Mouse (Mus musculus) heart, adult 2 months (tissue): ENCODE data around the gene Slc12a6.

ENCODE experiments used
- CTCF ChIP-seq: fragments of 200-600 bp; IDR thresholded peaks from 2 replicates; pipeline ENCODE4 v1.8.1; 2022; ENCODE audit warnings: antibody characterized with exemption, mild to moderate bottlenecking, moderate library complexity
- POLR2A ChIP-seq: fragments of 200-500 bp; IDR thresholded peaks from 2 replicates; pipeline ENCODE4 v1.6.1; 2011; ENCODE audit warnings: mild to moderate bottlenecking, low read depth, low read length, control low read depth; ENCODE audit not compliant: insufficient read depth

DNA sequence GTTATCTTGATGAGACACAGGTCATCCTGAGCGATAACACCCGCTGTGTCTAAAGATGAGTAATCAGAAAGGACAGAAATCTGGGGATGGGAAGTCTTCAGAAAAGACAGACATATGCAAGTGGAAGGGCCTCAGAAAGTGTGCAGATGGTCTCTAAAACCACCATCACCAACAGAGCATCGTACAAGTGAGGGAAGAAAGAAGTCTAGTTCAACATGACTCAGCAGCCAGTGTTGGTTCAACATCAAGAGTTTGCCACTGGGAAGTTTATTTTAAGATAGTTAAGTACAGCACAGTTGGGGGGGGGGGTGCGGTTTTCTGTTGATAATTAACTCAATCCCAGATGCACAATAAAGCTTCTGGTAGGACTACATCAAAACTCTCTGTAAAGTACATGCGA, 44.7 kb upstream of the Slc12a6 start:
- TF ChIP-seq CTCF (no peak), POLR2A (no peak)
